Mouse (Mus musculus): Measurements from ENCODE around the gene Cd3g. TPM values are rescaled to one million over a fixed set of nuclear protein-coding genes. Genes with fewer than 3 reads are reported as not detected.

Gene Cd3g
- polyA plus RNA-seq, 1 experiment from 2014 or later = not detected

- Histone ChIP-seq H3K27ac (ENCODE audit: low read length) (no peak overlapping the region), H3K36me3 (ENCODE audit: control insufficient read depth, insufficient read depth, low read length) (no peaks in the 10 kb centered on the region), H3K4me3 (ENCODE audit: low read depth, low read length) (peak overlapping the region; percentile 70), H3K27me3 (ENCODE audit: control insufficient read depth, insufficient read depth, low read depth, low read length) (no peaks in the 10 kb centered on the region), H3K4me1 (ENCODE audit: control insufficient read depth, insufficient read depth, low read length) (peaks cover 20% of the 10 kb centered on the region), H3K9ac (ENCODE audit: low read depth, low read length) (peak overlapping the region; percentile 75), H3K4me2 (ENCODE audit: low read length) (peak overlapping the region; percentile 92), H3K9me3 (replicated peaks; ENCODE audit: control insufficient read depth, low read length, poor library complexity, severe bottlenecking) (no peaks in the 10 kb centered on the region)
- no peak for ATAC-seq
- WGBS = 44% methylated on average over 2 of the region's 2 CpGs
Observed at GRCm38 (mm10) chr9:44919606-44920005, 60.6 kb downstream of the Cd3g start.

Other genes starting within 250 kb of the Cd3g start
- 48.1 and 51.7 TPM in 2 replicates for gene Phldb1, start 245.2 kb downstream of the Cd3g start, polyA plus RNA-seq (2015; fragmentation: Nextera tagmentation; extraction: Ambion mirVana)
- gene Arcn1, start 212.6 kb downstream of the Cd3g start, polyA plus RNA-seq (2015; fragmentation: Nextera tagmentation; extraction: Ambion mirVana) = 140 and 146 TPM in 2 replicates
- gene Ift46, start 212.5 kb downstream of the Cd3g start, polyA plus RNA-seq (2015; fragmentation: Nextera tagmentation; extraction: Ambion mirVana) = 188 and 193 TPM in 2 replicates
- gene Tmem25, start 181.1 kb downstream of the Cd3g start, polyA plus RNA-seq (2015; fragmentation: Nextera tagmentation; extraction: Ambion mirVana) = 16.0 and 19.8 TPM in 2 replicates
- gene Ttc36, start 177.4 kb downstream of the Cd3g start, polyA plus RNA-seq (2015; fragmentation: Nextera tagmentation; extraction: Ambion mirVana) = 0.25 TPM in 1 of 2 replicates, not detected in the other
- 14.1 and 22.3 TPM in 2 replicates for gene Kmt2a, start 99.1 kb downstream of the Cd3g start, polyA plus RNA-seq (2015; fragmentation: Nextera tagmentation; extraction: Ambion mirVana)
- gene Atp5l, start 59.7 kb downstream of the Cd3g start, polyA plus RNA-seq (2015; fragmentation: Nextera tagmentation; extraction: Ambion mirVana) = 651 and 716 TPM in 2 replicates
- 33.5 and 39.3 TPM in 2 replicates for gene Ube4a, start 14.8 kb downstream of the Cd3g start, polyA plus RNA-seq (2015; fragmentation: Nextera tagmentation; extraction: Ambion mirVana)
- not detected in 2 replicates for gene Cd3d, start 1.4 kb upstream of the Cd3g start, polyA plus RNA-seq (2015; fragmentation: Nextera tagmentation; extraction: Ambion mirVana)
- gene Cd3e, start 29.2 kb upstream of the Cd3g start, polyA plus RNA-seq (2015; fragmentation: Nextera tagmentation; extraction: Ambion mirVana) = 0.07 TPM in 1 of 2 replicates, not detected in the other
- gene Mpzl2, start 59.4 kb upstream of the Cd3g start, polyA plus RNA-seq (2015; fragmentation: Nextera tagmentation; extraction: Ambion mirVana) = 1.4 TPM in 2 replicates
- 0.75 and 1.2 TPM in 2 replicates for gene Mpzl3, start 74.8 kb upstream of the Cd3g start, polyA plus RNA-seq (2015; fragmentation: Nextera tagmentation; extraction: Ambion mirVana)
- gene Jaml, start 98.8 kb upstream of the Cd3g start, polyA plus RNA-seq (2015; fragmentation: Nextera tagmentation; extraction: Ambion mirVana) = 0.29 and 0.32 TPM in 2 replicates
- 10.0 and 11.3 TPM in 2 replicates for gene Scn2b, start 137.4 kb upstream of the Cd3g start, polyA plus RNA-seq (2015; fragmentation: Nextera tagmentation; extraction: Ambion mirVana)
- gene Scn4b, start 158.0 kb upstream of the Cd3g start, polyA plus RNA-seq (2015; fragmentation: Nextera tagmentation; extraction: Ambion mirVana) = 0.28 and 0.31 TPM in 2 replicates
- 0.12 and 0.18 TPM in 2 replicates for gene BC049352, start 201.6 kb upstream of the Cd3g start, polyA plus RNA-seq (2015; fragmentation: Nextera tagmentation; extraction: Ambion mirVana)
- gene Tmprss4, start 223.7 kb upstream of the Cd3g start, polyA plus RNA-seq (2015; fragmentation: Nextera tagmentation; extraction: Ambion mirVana) = not detected in 2 replicates

All from midbrain, embryonic 16.5 days (tissue).